Mouse (Mus musculus): ENCODE results near the gene Dctn1. TPM values are rescaled to one million over a fixed set of nuclear protein-coding genes. Genes with fewer than 3 reads are reported as not detected.

The Dctn1 gene
- total and polyA plus RNA-seq, 3 experiments, result 51.6 to 243 (median 83.0) TPM

DNA sequence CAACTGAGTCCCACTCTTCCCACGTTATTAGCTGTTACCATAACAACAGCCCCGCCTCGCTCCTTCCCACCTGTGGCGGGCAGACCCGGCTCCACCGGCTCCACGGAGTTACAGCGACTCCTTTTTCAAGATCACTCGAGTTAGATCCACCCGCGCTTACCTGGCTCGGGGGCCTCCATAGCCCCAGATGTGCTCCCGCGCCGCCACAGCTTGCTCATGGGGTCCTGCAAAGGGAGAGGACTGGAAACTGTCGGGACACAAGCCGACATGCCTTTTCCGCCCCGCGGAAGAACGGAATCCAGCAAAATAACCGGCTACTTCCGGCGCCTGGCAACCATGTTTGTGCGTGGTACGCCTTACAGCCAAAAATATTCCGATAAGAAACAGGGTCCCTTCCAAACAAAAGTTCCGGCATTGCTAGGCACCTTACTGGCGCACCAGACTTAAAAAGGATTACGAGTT is 40.8 kb upstream of the Dctn1 start:
- peaks cover 50% of the 10 kb centered on the region for H3K4me1 ChIP-seq (ENCODE audit: insufficient read depth, low read depth, low read length)
- ATAC-seq (ENCODE audit: extremely low read depth, insufficient number of reproducible peaks, low FRiP score, poor library complexity, severe bottlenecking), result no peak
- TF ChIP-seq TAL1 (conservative IDR thresholded peaks at IDR 0.05; ENCODE audit: low read depth, low read length), result no peak
- TF ChIP-seq CTCF (IDR thresholded peaks at IDR 0.05; ENCODE audit: low read depth, low read length), result no peak
- no peak for TF ChIP-seq GATA2 (IDR thresholded peaks at IDR 0.05; ENCODE audit: borderline replicate concordance, low read depth, low read length)
- TF ChIP-seq GATA1 (IDR thresholded peaks at IDR 0.05; ENCODE audit: borderline replicate concordance, low read length), result no peak
- TF ChIP-seq POLR2AphosphoS5 (IDR thresholded peaks at IDR 0.05; ENCODE audit: insufficient replicate concordance, low read depth, low read length), result no peak

DNA sequence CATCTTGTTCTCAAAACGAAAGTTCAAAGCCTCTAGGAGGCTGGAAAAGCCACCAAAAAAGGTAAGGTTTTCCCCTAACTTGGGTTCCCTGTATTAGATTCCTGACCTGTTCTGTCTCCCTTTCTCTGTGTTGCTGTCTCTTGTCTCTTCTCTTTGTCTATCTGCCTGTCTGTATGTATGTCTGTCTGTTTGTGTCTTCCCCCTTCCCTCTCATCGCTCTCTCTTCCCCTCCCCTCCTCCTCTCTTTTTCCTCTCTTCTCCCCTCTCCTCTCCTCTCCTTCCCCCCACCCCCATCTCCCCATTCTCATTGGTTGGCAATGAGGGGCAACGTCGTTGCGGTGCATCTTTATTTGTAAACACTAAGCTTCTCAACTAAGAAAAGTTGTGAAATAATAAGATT is 40.4 kb upstream of the Dctn1 start, which contains the start of gene Ino80b:
TSS of gene Ino80b (minus strand) at position 101 of the 400 bp plus-strand sequence.
- Histone ChIP-seq H3K9me3 (replicated peaks) (no peaks in the 10 kb centered on the region), H3K4me3 (ENCODE audit: low read depth, low read length) (peak within 1 kb of the TSS; percentile 77), H3K36me3 (replicated peaks) (peaks cover 21% of the 10 kb centered on the region), H3K27me3 (ENCODE audit: insufficient read depth, low read length) (no peaks in the 10 kb centered on the region), H3K4me1 (ENCODE audit: insufficient read depth, low read depth, low read length) (peaks cover 46% of the 10 kb centered on the region)
- no peak for TF ChIP-seq GATA2 (IDR thresholded peaks at IDR 0.05; ENCODE audit: borderline replicate concordance, low read depth, low read length)
- no peak for TF ChIP-seq GATA1 (IDR thresholded peaks at IDR 0.05; ENCODE audit: borderline replicate concordance, low read length)
- no peak for TF ChIP-seq TAL1 (conservative IDR thresholded peaks at IDR 0.05; ENCODE audit: low read depth, low read length)
- no peak for TF ChIP-seq CTCF (IDR thresholded peaks at IDR 0.05; ENCODE audit: low read depth, low read length)
- TF ChIP-seq POLR2AphosphoS5 (IDR thresholded peaks at IDR 0.05; ENCODE audit: insufficient replicate concordance, low read depth, low read length), result no peak
- DNase-seq (ENCODE audit: low spot score) (no peak), ATAC-seq (ENCODE audit: extremely low read depth, insufficient number of reproducible peaks, low FRiP score, poor library complexity, severe bottlenecking) (no peak)

More for the DNA sequence above, 40.8 kb upstream of the Dctn1 start:
- H3K27me3 ChIP-seq (ENCODE audit: insufficient read depth, low read length), result no peaks in the 10 kb centered on the region
- peak overlapping the region; percentile 77 for H3K4me3 ChIP-seq (ENCODE audit: low read depth, low read length)
- DNase-seq (ENCODE audit: low spot score), result peak; percentile 57
- peaks cover 25% of the 10 kb centered on the region for H3K36me3 ChIP-seq (replicated peaks)
- no peaks in the 10 kb centered on the region for H3K9me3 ChIP-seq (replicated peaks)

GRCm38 (mm10) chr6:83127419-83127818 is 38.3 kb upstream of the Dctn1 start:
- H3K27me3 ChIP-seq (ENCODE audit: insufficient read depth, low read length), result no peaks in the 10 kb centered on the region; the same call in 1 of the 2 replicates
- DNase-seq (ENCODE audit: low spot score) (no peak), ATAC-seq (ENCODE audit: extremely low read depth, insufficient number of reproducible peaks, low FRiP score, poor library complexity, severe bottlenecking) (no peak)
- TF ChIP-seq POLR2AphosphoS5 (IDR thresholded peaks at IDR 0.05; ENCODE audit: insufficient replicate concordance, low read depth, low read length) (no peak), CTCF (IDR thresholded peaks at IDR 0.05; ENCODE audit: low read depth, low read length) (peak; percentile 31; the same call in 1 of the 2 replicates), GATA2 (IDR thresholded peaks at IDR 0.05; ENCODE audit: borderline replicate concordance, low read depth, low read length) (no peak)
- peaks cover 43% of the 10 kb centered on the region for H3K4me1 ChIP-seq (ENCODE audit: insufficient read depth, low read depth, low read length)
- no peak overlapping the region for H3K4me3 ChIP-seq (ENCODE audit: low read depth, low read length)
- H3K9me3 ChIP-seq (replicated peaks), result no peaks in the 10 kb centered on the region
- peaks cover 15% of the 10 kb centered on the region for H3K36me3 ChIP-seq (replicated peaks)

DNA sequence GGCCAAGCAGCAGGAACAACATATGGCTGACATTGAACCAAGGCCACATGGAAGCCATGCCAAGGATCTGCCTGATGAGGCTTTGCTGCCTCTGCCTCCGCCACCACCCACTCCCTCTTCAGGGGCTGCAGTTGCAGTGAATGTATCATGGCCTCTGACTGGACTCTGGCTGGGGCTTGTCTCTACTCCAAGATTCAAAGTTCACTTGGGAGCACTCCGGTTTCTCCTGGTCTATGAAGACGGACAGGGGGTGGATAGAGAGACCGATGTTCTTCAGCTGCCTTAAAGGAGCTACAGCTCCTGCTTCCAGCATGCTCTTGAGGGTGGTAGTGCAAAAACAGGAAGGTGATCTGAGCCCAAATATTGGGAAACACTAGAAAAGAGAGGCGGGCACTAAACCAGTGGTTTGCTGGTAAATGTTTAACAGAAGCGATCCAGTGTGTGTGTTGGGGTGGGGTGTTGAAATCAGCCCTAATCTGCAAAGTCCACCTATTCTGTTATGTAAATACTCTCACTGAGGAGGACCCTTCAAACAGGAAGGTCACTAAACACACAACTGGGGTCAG is 34.2 kb upstream of the Dctn1 start:
- peaks cover 32% of the 10 kb centered on the region for H3K4me1 ChIP-seq (ENCODE audit: insufficient read depth, low read depth, low read length)
- H3K4me3 ChIP-seq (ENCODE audit: low read depth, low read length), result no peak overlapping the region
- ATAC-seq (ENCODE audit: extremely low read depth, insufficient number of reproducible peaks, low FRiP score, poor library complexity, severe bottlenecking), result no peak

GRCm38 (mm10) chr6:83132176-83132919 is 33.4 kb upstream of the Dctn1 start:
- no peaks in the 10 kb centered on the region for H3K9me3 ChIP-seq (replicated peaks)
- ATAC-seq (ENCODE audit: extremely low read depth, insufficient number of reproducible peaks, low FRiP score, poor library complexity, severe bottlenecking), result no peak

More for the DNA sequence above, 34.2 kb upstream of the Dctn1 start:
- H3K27me3 ChIP-seq (ENCODE audit: insufficient read depth, low read length), result no peaks in the 10 kb centered on the region; the same call in 1 of the 2 replicates
- H3K9me3 ChIP-seq (replicated peaks), result no peaks in the 10 kb centered on the region
- H3K36me3 ChIP-seq (replicated peaks), result peaks cover 10% of the 10 kb centered on the region
- DNase-seq (ENCODE audit: low spot score), result no peak
- TF ChIP-seq GATA2 (IDR thresholded peaks at IDR 0.05; ENCODE audit: borderline replicate concordance, low read depth, low read length) (no peak), POLR2AphosphoS5 (IDR thresholded peaks at IDR 0.05; ENCODE audit: insufficient replicate concordance, low read depth, low read length) (no peak), TAL1 (conservative IDR thresholded peaks at IDR 0.05; ENCODE audit: low read depth, low read length) (no peak), CTCF (IDR thresholded peaks at IDR 0.05; ENCODE audit: low read depth, low read length) (no peak), GATA1 (IDR thresholded peaks at IDR 0.05; ENCODE audit: borderline replicate concordance, low read length) (no peak)

GRCm38 (mm10) chr6:83134226-83134625 is 31.5 kb upstream of the Dctn1 start:
- H3K9me3 ChIP-seq (replicated peaks), result no peaks in the 10 kb centered on the region
- no peaks in the 10 kb centered on the region; the same call in 1 of the 2 replicates for H3K27me3 ChIP-seq (ENCODE audit: insufficient read depth, low read length)
- TF ChIP-seq GATA1 (IDR thresholded peaks at IDR 0.05; ENCODE audit: borderline replicate concordance, low read length) (no peak), POLR2AphosphoS5 (IDR thresholded peaks at IDR 0.05; ENCODE audit: insufficient replicate concordance, low read depth, low read length) (no peak), GATA2 (IDR thresholded peaks at IDR 0.05; ENCODE audit: borderline replicate concordance, low read depth, low read length) (no peak), CTCF (IDR thresholded peaks at IDR 0.05; ENCODE audit: low read depth, low read length) (no peak), TAL1 (conservative IDR thresholded peaks at IDR 0.05; ENCODE audit: low read depth, low read length) (no peak)
- H3K4me3 ChIP-seq (ENCODE audit: low read depth, low read length), result no peak overlapping the region
- H3K4me1 ChIP-seq (ENCODE audit: insufficient read depth, low read depth, low read length), result peaks cover 55% of the 10 kb centered on the region
- H3K36me3 ChIP-seq (replicated peaks), result peaks cover 10% of the 10 kb centered on the region
- no peak for ATAC-seq (ENCODE audit: extremely low read depth, insufficient number of reproducible peaks, low FRiP score, poor library complexity, severe bottlenecking)
- DNase-seq (ENCODE audit: low spot score), result no peak

More at GRCm38 (mm10) chr6:83132176-83132919, 33.4 kb upstream of the Dctn1 start:
- no peak for TF ChIP-seq TAL1 (conservative IDR thresholded peaks at IDR 0.05; ENCODE audit: low read depth, low read length)
- no peak for TF ChIP-seq POLR2AphosphoS5 (IDR thresholded peaks at IDR 0.05; ENCODE audit: insufficient replicate concordance, low read depth, low read length)
- TF ChIP-seq CTCF (IDR thresholded peaks at IDR 0.05; ENCODE audit: low read depth, low read length), result no peak
- no peak for TF ChIP-seq GATA2 (IDR thresholded peaks at IDR 0.05; ENCODE audit: borderline replicate concordance, low read depth, low read length)
- no peak for TF ChIP-seq GATA1 (IDR thresholded peaks at IDR 0.05; ENCODE audit: borderline replicate concordance, low read length)
- Histone ChIP-seq H3K27me3 (ENCODE audit: insufficient read depth, low read length) (no peaks in the 10 kb centered on the region; the same call in 1 of the 2 replicates), H3K36me3 (replicated peaks) (peaks cover 10% of the 10 kb centered on the region), H3K4me3 (ENCODE audit: low read depth, low read length) (no peak overlapping the region), H3K4me1 (ENCODE audit: insufficient read depth, low read depth, low read length) (peaks cover 40% of the 10 kb centered on the region)
- no peak for DNase-seq (ENCODE audit: low spot score)

All from G1E (cell line).